Mouse (Mus musculus): ENCODE measurements around the gene Cbfa2t3. TPM values are rescaled to one million over a fixed set of nuclear protein-coding genes. Genes with fewer than 3 reads are reported as not detected.

Cbfa2t3 gene
- total RNA-seq, 2 experiments from 2014 or later = 31.7 to 41.5 TPM

DNA sequence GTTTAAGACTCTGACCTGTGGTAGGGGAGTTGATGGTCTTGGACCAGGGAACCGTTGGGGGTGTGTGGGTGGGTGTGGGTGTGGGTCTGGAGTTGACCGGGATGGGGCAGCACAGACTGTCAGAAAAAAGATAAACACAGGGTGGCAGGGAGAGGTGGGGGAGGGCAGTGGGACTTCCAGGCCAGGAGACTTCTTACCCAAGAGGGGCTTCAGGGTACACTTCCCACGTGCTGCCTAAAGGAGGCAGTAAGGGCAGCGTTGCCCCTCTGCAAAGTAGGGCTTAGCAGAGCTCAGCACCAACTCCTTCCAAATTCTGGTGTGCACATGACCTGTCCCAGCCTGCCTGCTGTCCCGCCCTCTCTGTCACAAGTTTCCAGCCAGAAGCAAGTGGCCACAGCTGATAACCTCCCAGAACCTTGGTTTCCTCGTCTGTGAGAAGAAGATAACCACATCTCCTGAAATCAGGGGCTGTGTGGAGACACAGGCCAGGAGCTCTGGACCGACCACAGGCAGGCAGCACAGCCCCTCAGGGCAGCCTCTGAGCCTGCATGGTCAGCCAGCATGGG is 20.7 kb upstream of the Cbfa2t3 start:
- intact Hi-C loops (cut with DNase I) = no loop called here
- DNase-seq (ENCODE audit: low spot score in 2 of 2) = no peak

DNA sequence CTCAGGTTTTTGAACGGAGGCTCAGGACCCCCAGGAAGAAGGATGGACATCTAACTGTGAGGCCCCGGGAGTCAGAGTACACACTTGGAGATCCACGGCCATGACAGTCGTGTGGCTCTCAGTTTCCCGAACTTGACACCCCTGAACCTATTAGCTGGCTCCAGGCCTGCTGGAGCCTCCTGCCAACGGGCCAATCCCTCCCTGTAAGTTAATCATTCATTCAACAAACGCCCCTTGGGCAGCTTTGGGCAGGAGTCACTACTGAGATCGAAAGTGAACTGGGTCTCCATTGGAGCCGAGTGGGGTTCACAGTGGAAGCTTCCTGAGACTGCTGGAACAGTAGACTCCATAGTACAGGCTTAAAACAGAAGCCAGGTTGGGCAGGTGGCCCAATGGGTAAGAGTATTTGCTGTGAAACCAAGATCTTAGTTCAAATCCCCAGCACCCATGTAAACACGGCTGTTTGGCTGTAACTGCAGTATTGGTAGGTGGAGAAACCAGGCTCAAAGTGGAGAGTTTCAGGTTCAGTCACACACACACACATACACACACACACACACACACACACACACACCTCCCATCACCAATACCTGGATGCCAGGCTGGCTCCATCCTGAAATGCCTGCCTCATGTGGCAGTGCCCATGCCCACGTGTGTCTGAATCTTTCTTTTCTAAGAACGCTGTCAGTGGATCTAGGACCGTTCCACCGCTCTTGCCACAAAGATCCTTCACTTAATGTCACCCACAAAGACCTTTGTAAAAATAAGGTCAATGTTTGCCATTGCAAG is 20.0 kb upstream of the Cbfa2t3 start:
- no peak for DNase-seq (ENCODE audit: low spot score in 2 of 2)

DNA sequence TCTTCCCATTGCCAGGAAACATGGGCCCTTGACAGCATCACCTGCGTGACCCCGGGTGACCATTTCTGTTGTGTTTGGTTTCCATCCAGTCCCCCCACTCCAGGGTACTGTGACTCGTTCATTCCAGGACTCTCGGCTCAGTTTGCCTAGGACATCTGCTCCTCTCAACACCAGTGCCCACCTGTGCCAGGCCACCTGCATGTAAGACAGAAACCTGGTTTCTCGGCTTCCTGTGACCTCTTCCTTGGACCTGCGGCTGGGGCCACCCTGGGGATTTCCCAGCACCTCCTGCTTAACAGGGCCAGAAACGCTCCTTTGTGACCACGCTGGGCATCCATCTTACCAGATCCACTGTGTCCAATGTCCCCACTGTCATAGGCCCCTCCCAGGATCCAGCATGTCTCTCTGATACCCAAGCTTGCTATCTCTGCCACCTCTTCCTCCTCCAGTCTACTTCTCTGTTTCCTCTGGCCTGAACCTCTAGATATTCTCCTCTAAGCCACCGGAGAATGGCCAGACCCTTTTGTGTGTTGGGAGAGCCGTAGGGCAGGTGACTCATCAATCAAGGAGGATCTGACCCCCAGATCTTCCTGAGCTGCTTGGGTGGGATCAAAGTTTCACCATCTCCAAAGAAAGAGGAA is 19.1 kb upstream of the Cbfa2t3 start:
- DNase-seq (ENCODE audit: low spot score in 2 of 2) = no peak
- intact Hi-C loops (cut with DNase I) = no loop called here

More for the DNA sequence above, 20.0 kb upstream of the Cbfa2t3 start:
- intact Hi-C loops (cut with DNase I) = no loop called here

DNA sequence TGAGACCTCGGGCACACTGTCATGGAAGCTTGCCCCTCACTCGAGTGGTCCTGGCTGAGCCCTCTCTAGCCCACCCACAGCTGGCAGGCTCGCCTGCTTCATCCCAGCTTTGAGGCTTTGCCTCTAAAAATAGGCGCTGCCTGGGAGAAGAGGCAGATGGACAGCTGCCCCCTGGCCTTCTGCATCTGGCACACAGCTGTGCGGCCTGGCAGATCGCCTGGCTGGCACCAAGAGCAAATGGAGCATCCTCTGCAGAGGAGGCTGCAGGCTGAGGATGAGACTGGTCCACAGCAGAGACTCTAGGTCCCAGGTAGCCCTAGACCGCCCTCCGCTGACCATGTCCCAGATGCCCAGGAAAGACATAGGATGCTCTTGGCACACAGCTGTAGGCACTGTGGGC is 17.7 kb upstream of the Cbfa2t3 start:
- intact Hi-C loops (cut with DNase I) = no loop called here

DNA sequence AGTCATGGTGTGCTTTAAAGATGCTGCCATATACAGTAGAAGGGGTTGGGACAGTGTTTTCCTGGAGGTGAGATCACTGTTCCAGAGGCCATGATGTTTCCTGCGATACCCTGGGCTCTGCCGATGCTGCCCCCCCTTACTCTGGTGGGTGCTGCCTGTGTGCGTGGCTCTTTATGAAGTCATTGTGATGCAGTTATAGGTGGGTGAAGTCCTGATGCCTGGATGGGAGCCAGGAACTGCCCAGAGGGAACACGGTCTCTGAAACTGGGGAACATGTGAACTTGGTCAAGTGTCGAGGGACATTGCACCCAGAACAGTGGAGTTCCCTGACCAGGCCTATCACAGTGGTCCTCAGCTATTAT is 14.2 kb upstream of the Cbfa2t3 start:
- DNase-seq (ENCODE audit: low spot score in 2 of 2) = no peak
- intact Hi-C loops (cut with DNase I) = no loop called here

More for the DNA sequence above, 17.7 kb upstream of the Cbfa2t3 start:
- DNase-seq (ENCODE audit: low spot score in 2 of 2) = no peak

DNA sequence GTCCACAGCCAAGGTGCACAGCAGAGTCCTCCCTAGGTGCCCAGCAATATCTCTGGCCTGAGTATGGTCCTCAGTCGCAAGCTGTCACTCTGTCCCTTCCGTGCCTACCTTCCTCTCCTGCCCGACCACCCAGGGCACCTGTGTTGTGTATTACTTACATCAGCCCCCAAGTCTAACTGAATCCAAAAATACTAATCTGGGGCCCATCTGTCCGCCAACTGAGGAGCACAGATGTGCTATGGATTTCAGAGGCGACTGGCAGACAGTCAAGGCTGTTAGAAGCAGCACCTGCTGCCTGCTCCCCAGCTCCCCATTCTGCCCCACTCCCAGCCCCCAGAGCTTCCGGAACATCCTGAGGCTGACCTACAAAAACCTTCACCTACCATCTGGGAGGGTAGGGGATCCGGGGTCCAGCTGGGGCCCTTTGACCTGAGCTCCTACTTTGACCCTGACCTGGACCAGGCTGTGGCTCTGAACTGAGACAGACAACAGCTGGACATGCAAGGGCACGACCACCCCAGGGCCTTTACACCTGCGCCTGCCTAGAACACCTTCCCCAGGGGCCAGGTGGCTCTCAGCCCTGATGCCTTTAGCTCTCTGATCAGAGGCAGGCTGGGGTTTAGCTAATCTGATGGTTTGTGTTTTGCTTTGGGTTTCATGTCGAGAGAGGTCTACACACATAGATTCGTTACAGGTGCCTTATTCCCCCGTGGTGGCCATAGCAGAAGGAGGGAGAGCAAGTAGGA is 13.7 kb upstream of the Cbfa2t3 start:
- DNase-seq (ENCODE audit: low spot score in 2 of 2) = peak in 1 of 2 experiments; percentile 25
- intact Hi-C loops (cut with DNase I) = no loop called here

DNA sequence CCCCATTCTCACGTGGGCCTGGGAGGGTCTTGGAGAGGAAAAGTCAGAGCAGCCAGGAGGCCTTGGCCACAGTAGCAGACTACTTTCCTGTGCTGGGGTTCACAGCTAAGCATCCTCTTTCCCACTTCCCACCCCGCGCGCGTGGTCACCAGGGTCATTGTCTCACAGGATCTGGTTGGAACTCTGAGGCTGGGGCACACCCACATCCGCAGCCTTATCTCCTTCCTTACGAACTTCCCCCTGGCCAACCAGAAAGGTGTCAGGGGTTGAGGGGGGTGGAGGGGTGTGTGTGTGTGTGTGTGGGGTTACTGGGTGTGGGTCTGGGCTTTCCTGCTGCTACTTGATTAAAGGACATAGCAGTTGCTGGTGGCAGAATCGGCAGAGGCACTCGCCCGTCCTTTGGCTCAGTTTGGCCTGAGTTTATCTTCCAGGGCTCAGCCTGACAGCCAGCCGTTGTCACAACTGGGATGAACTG is 13.0 kb upstream of the Cbfa2t3 start:
- DNase-seq (ENCODE audit: low spot score in 2 of 2) = no peak
- intact Hi-C loops (cut with DNase I) = no loop called here

DNA sequence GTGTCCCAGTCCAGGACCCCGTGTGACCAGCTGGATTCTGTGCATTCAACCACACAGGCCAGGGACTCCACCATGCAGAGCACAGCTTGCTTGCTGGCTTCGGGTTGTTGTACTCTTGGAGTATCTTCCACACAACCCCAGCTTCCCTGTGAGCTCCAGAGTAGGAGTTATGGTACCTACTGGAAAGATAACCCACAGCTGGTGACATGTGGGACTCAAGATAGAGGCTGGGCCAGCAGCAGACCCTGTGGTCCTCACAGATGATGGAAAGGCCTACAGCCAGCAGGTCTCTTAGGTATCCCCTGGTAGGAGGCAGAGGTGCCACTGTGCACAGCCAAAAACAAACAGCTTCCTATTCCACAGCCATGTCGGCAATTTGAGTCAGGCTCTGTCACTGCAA is 12.6 kb upstream of the Cbfa2t3 start:
- intact Hi-C loops (cut with DNase I) = no loop called here
- DNase-seq (ENCODE audit: low spot score in 2 of 2) = no peak

DNA sequence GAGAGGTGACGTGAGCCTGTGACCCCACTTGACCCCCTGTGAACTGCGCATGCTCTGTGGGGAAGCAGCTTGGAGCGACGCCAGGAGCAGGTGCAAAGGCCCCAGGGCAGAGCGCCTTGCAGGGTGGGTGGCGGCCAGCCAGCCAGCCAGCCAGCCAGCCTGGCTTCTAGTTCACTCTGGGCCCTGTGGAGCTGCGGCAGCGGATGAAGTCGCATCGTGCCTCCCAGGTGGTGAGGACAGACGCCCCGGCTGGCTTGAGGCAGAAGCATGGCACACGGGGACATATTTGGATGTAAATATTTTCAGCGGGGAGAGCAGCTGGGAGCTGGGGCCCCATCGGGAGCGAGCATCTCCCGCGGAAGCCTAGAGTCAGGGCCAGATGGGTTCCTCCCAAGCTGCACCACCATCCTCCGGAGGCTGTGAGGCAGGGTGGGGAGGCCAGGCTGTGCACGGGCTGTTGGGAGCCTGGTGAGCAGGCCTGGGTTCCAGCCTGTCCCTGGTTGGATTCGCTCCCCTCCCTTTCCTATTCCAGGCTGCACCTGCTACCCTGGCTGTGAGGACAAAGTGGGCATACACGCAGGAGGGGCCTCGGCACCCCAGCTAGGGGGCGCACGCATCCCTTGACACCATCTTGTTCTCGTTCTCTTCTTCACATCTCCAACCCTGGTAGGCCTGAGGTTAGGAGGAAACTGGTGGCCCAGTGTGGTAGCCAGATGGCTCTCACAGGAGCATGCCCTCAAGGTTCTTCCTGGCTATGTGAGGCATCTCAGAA is 10.6 kb upstream of the Cbfa2t3 start:
- DNase-seq (ENCODE audit: low spot score in 2 of 2) = peak in 1 of 2 experiments; percentile 56
- intact Hi-C loops (cut with DNase I) = no loop called here

DNA sequence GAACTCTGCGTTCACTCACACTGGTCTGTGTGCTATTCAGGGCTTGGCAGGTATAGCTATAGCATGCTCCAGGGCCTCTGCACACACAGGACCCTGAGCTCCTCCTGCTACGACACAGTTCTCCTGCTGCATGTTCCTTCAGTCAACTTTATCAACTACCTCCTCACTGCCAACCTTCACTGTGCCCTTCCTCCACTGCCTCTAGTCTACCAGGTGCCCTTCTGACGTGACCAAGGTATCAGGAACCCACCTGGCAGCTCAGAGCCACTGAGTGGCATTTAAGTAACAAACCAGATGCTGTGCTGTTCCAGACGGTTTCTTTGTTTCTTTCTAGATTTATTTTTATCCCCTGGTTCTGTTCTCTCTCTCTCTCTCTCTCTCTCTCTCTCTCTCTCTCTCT is 8.3 kb upstream of the Cbfa2t3 start:
- intact Hi-C loops (cut with DNase I) = no loop called here
- no peak for DNase-seq (ENCODE audit: low spot score in 2 of 2)

DNA sequence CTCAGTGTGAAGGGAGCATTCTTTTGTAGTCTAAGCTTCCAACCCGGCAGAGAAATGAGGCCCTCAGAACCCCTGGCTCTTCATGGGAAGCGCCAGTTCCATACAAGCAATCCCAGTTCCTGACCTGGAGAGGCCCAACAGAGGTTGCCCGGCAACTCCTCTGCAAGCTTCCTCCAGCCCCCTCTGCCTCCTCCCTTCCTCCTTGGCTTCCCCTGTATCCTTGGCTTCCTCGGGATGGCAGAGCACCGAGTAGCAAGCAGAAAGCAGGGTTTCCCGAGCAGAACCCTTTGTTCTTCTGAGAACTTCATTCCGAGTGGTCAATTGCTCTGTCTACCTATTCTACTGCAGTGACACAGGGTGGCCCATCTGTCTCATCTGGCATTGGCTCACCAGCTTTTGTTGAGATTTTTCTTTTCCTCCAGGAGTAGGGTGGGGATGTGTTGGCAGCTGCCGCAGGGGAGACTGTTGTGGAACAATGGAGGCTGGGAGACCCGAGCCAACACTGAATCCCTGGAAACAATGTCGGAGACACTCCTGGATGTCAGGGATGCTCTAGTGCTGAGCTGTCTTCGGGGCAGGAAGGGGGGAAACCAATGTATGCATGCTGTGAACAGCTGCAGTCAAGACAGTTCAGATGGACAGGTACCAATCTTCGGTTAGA is 7.1 kb upstream of the Cbfa2t3 start:
- intact Hi-C loops (cut with DNase I) = no loop called here
- DNase-seq (ENCODE audit: low spot score in 2 of 2) = no peak

DNA sequence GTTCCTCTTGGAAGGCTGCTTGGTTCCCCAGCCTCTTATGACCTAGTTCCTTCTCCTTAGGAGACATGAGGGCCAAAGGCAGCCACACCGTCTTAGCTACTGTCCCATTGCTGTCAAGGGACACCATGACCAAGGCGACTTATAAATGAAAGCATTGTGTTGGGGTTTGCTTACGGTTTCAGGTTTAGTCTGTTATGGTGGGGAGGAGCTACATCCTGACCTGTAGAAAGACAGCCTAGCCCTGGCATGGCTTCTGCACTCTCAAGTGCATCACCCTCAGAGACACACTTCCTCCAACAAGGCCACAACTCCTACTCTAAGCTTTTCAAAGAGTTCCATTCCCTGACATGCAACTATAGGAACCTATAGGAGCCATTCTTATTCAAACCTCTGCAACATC is 5.7 kb upstream of the Cbfa2t3 start:
- intact Hi-C loops (cut with DNase I) = no loop called here
- DNase-seq (ENCODE audit: low spot score in 2 of 2) = no peak

DNA sequence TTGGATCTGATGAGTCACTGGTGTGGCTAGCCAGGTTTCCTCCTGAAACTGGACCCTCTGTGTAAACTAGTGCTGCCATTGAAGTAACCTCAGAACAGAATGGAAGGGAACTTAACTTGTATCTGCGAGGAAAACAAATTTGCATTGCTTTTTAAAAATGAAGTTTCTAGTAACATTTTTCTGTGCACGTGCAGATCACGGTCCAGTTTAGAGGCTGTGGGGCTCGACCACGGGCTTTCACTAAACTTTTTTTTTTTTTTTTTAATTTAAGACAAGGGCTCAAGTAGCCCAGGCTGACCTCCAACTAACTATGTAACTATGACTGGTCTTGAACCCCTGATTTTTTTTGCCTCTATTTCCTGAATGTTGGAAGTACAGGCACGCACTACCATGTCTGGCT is 4.0 kb upstream of the Cbfa2t3 start:
- intact Hi-C loops (cut with DNase I) = no loop called here
- no peak for DNase-seq (ENCODE audit: low spot score in 2 of 2)

DNA sequence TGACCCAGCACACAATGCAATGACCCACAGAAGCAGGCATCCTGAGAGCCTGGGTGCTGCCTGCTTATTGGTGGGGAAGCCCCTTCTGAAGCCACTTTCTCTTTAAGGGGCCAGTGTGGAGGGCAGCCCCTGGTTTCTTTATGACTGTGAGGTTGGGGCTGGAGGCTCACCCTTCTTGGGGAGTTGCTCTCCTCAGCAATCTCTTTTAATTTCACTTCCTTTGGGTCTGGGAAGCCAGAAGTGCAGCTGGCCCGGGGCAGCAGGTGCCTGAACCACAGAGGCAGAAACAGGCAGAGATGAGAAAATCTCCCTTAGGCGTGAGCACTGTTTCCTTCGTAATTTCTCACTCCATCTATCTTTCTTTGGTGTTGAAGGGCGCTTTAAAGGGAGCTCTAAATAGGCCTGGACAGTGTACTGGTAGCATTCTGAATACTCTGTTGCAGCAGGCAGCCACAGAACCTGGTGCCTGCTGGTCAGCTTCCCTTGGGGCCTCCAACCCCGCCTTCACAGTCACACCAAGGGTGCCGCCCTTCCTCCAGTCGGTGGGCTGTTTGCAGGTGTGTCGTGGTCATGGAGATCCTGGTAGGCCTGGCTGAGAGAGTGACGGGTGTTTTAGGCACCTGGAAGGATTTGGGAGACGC is 3.5 kb upstream of the Cbfa2t3 start:
- DNase-seq (ENCODE audit: low spot score in 2 of 2) = no peak
- intact Hi-C loops (cut with DNase I) = no loop called here

DNA sequence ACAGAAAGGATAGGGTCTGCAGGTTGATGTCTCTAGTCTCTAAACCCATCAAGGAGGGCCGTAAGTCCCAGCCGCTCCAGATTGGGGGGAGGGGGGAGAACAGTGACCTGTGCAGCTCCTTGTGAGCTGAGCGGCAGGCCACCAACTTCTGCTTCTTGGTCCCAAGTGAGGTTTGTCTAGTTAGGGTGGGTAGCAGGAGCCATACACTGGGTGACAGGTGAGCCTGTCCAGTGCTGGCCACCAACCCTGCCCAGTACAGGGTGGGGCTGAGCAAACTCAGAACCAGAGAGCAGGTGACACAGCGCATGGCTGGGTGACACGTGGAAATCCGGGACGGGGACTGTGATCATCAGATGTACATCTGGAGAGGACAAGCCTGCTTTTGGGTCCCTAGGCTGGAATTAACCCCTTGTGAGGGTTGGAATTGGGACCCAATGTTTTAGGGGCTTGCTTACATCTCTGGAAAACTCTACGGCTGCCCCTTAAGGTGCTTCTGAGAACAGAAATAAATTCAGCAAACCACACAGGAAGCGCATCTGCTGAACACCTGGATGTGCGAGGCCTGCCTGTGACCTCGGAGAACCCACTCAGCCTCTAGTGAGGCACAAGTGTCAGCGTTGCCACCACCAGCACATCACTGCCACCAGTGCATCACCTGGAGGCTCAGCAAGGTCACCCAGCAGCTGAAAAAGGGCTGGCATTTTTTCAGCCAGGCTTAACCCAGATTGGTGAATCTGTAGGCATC is 2.7 kb upstream of the Cbfa2t3 start:
- intact Hi-C loops (cut with DNase I) = no loop called here
- no peak for DNase-seq (ENCODE audit: low spot score in 2 of 2)

DNA sequence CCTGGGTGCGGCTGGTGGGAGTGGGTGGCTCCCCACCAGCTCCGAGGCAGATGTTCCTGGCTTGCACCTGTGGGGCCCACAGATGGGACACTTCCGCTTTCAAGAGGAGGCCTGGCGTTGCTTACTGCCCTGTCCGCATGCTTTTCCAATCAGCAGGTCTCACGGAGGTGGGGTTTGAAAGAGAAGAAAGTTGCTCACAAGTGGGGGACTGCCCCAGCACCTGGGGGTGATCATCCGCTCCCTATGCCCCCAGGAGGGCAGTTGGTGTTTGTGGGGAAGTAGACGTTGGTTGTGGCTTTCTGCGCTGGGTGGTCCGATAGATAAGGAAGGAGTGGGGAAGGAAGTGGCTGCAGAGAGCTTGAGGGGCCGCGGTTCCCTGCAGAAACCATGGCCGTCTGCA is 1.7 kb upstream of the Cbfa2t3 start:
- DNase-seq (ENCODE audit: low spot score in 2 of 2) = no peak
- intact Hi-C loops (cut with DNase I) = no loop called here

DNA sequence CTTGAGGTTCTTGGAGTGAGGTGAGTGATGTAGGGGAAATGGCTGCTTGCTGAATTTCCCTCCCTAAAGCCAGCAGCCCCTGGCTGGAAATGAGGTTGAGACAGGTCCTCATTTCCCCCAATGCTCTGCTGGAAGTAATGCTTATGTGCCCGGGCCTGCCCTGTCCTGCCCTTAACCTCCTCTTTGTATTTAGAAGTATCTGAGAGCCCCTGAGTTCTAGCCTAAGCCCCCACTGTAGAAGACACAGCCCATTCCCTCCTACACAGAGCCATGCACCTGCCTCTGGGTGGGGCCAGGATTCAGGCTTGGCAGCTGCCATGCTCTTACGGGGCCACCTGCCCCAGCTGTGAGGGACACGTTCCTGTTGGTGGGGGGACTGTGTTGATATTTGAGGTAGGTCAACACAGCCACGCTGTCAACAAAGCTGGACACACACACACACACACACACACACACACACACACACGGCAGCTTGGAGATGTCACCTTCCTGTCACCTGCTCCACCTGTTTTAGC is 598 bp downstream of the Cbfa2t3 start:
- no peak for DNase-seq (ENCODE audit: low spot score in 2 of 2)
- intact Hi-C loops (cut with DNase I) = no loop called here

DNA sequence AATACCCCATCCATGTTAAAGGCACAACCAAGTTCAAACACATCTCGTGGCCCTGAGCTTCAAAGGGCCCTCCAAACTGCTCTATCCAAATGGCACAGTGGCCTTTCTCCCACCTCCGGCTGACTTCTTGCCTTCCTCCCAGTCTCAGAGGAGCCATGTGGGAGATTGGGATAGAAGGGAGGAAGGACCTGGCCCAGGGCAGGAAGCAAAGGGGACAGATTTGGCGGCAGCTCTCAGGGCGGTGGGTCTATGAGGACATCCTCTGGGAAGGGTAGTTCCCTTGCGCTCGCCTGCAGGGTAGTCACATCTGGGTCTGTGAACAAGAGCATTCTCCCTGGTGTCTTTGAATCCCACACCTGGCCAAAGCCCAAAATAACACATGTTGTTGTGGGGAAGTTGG is 1.3 kb downstream of the Cbfa2t3 start:
- DNase-seq (ENCODE audit: low spot score in 2 of 2) = no peak
- intact Hi-C loops (cut with DNase I) = no loop called here
